Mouse (Mus musculus) gastrocnemius, postnatal 10 days (tissue): ENCODE results near the gene Vmn1r46. TPM values are rescaled to one million over a fixed set of nuclear protein-coding genes. Genes with fewer than 3 reads are reported as not detected.
"Not testable (repeated sequence)": the region's sequence is repeated elsewhere in the genome, so short reads cannot be mapped to it uniquely, and the experiment has no call there.

Experiments
- DNase-seq: peaks from one replicate; pipeline ENCODE4 v3.0.0; 2021; ENCODE audit warnings: mixed read lengths
- long read RNA-seq, 2 experiments: library from polyadenylated mRNA; stranded (forward); transcript quantifications; one replicate each; pipeline ENCODE4 v2.0.0; 2021
- total RNA-seq, 2 experiments: library from RNA; stranded (reverse); gene quantifications; 2 replicates each; pipeline ENCODE4 v1.2.3; 2021

The Vmn1r46 gene
- total RNA-seq: not detected
- long read RNA-seq, experiment 1: 0 reads
- long read RNA-seq, experiment 2: 0 reads

DNA sequence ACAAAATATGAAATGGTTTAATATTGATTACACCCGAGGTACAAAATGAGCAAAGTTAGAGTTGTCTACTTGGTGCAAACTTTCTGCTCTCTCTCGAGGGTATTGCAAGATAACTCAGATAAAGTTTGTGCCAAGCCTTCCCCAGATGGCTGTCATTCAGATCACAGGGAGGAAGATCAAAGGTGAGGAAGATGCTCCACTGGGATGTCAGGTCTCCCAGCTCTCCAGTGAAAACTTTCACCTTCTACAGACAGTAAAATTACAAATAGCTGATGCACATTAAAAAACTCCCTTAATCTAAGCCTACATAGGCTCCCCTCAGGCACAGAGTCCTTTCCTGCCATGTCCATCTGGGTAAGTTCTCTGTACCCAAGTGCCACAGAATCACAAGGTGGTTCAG, at the start of gene Vmn1r46:
TSS of gene Vmn1r46 (plus strand) at position 301 of the 400 bp plus-strand sequence.
- no peak for DNase-seq

DNA sequence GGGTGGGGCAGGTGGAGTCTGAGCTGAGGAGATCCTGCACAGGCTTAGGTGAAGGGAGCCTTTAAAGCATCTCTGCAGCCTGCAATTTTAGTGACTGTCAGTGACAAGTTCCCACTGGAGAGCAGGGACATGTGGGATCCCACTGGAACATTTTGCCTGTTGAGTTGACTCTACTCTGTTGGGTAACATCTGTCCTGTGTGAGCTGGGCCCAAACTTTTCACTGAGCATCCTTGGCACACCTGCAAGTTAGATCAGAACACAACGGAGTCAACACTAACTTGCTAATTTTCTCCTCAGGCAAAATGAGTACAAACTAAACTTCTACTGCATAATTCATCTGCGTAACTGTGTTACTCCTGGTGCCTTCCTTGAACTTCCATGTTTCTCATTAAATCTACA, 28.6 kb upstream of the Vmn1r46 start, which contains the start of gene Vmn1r45:
TSS of gene Vmn1r45 (minus strand) at position 101 of the 400 bp plus-strand sequence.
- not testable (repeated sequence) for DNase-seq

DNA sequence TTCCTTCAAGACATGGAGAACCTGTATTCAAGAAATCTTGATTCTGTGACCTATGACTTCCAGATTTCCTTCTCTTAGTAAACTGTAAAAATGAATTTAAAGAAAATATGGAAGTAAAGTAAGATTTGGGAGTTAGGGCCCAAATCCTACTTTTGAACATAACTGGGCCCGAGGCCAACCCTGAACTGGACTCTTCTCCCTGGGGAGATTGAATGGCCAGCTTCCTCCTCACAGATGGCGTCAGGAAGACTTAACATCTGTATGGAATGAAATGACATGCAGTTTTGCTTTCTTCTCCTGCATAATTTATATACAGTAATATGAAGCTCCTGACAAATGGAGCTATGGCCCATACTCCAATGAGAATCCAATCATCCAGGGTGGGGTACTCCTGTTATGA, 28.2 kb upstream of the Vmn1r46 start:
- DNase-seq: no peak

DNA sequence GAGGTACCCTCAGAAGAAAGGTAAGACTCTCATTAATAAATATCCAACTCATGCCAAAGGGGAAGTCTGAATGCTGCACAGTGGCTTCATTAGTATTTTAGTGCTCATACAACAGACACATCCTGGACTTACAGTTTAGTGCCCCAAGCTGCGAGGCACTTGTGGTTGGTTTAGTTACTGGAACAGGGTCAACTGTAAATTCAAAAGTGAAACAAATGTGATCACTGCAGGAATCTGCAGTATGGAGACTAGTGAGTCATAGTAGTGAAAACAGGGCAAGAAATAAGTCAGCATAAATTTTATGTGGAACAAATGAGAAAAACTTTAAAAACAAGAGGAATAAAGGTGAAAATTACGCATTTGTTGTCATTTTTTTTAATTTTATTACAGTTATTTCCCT, 15.6 kb upstream of the Vmn1r46 start:
- DNase-seq: no peak

DNA sequence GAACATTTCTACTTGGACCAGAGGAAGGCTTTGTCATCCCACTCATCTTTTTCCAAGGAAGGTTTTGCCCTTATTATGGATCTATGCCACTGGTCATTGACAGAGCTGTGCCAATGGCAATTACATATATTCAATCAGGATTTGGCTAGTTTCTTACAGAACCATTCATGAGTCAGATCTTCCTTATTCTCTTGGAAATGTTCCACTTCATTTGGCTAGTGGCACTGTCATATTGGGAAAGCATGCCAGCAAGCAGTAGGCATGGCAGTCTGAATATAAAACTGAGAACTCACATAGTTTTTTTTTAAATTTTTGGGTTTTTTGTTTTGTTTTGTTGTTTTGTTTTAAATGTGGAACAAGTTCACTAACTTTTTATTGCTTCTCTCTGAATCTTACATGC, 2.8 kb upstream of the Vmn1r46 start:
- no peak for DNase-seq

DNA sequence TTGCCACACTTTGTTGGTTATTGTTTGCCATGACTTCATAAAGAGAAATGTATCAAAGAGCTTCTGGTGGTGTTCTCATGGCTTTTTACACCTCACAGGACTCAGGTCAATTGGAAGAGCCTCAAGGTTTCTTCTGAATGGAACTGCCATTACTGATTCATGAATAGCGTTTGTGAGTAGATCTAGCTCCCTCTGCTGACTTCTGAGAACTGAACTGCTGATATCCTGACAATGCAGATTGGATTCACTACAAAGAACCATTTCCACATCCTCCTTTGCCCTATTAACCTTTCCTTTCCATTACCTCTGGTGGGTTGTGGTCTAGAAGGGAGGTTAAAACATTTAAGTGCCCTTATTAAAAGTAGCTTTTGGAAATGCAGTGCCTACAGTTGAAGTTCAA, 16.9 kb downstream of the Vmn1r46 start:
- DNase-seq: no peak

DNA sequence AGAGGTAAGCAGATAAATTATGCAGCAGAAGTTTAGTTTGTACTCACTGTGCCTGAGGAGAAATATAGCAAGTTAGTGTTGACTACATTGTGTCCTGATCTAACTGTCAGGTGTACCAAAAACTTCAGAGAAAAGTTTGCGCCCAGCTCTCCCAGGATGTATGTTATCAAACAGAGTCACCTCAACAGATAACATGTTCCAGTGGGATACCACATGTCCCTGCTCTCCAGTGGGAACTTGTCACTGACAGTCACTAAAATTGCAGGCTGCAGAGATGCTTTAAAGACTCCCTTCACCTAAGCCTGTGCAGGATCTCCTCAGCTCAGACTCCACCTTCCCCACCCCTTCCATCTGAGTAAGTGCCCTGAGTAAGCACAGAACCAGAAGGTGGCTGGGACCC, 46.7 kb downstream of the Vmn1r46 start, which contains the start of gene Vmn1r47:
TSS of gene Vmn1r47 (plus strand) at position 301 of the 400 bp plus-strand sequence.
- DNase-seq: not testable (repeated sequence)

Other genes with a start within 250 kb of the Vmn1r46 start
- gene Vmn1r41, start 228.5 kb upstream of the Vmn1r46 start, total RNA-seq: not detected
- not detected for gene Vmn1r42, start 92.9 kb upstream of the Vmn1r46 start, total RNA-seq
- not detected for gene Vmn1r43, start 92.9 kb upstream of the Vmn1r46 start, total RNA-seq
- not detected for gene Vmn1r44, start 85.7 kb upstream of the Vmn1r46 start, total RNA-seq
- gene Vmn1r45, start 28.7 kb upstream of the Vmn1r46 start, total RNA-seq: not detected
- not detected for gene Vmn1r47, start 46.8 kb downstream of the Vmn1r46 start, total RNA-seq
- not detected for gene Vmn1r48, start 67.5 kb downstream of the Vmn1r46 start, total RNA-seq
- not detected for gene Vmn1r49, start 109.2 kb downstream of the Vmn1r46 start, total RNA-seq
- not detected for gene Vmn1r50, start 132.1 kb downstream of the Vmn1r46 start, total RNA-seq
- not detected for gene Vmn1r51, start 153.3 kb downstream of the Vmn1r46 start, total RNA-seq
- not detected for gene Vmn1r52, start 205.5 kb downstream of the Vmn1r46 start, total RNA-seq
- gene V1ra8, start 233.5 kb downstream of the Vmn1r46 start, total RNA-seq: not detected